Mouse (Mus musculus) forebrain, postnatal 0 days (tissue): ENCODE results near the gene Ptger2. TPM values are rescaled to one million over a fixed set of nuclear protein-coding genes. Genes with fewer than 3 reads are reported as not detected.
A peak's percentile ranks its signal among the peaks of the same experiment; 100 is the strongest.

ENCODE experiments used
- ATAC-seq: fragments of 200-750 bp; cut with Nextera tagmentation; 2 replicates; pipeline ENCODE4 v1.8.0; 2017; ENCODE audit warnings: mild to moderate bottlenecking, moderate library complexity
- DNase-seq: peaks from one replicate; pipeline ENCODE4 v3.0.0-alpha.2; 2015
- H3K27ac ChIP-seq: fragments of 300-500 bp; sonication (generic); 2 replicates; pipeline ENCODE4 v1.5.1; 2014; ENCODE audit warnings: low read depth, mild to moderate bottlenecking, antibody characterized with exemption, low read length, moderate library complexity, mixed read lengths
- H3K27me3 ChIP-seq: fragments of 300-500 bp; sonication (generic); 2 replicates; pipeline ENCODE4 v1.6.1; 2014; ENCODE audit warnings: mild to moderate bottlenecking, low read length, mixed read lengths; ENCODE audit not compliant: insufficient read depth
- H3K36me3 ChIP-seq: fragments of 300-500 bp; sonication (generic); 2 replicates; pipeline ENCODE4 v1.6.1; 2014; ENCODE audit warnings: mild to moderate bottlenecking, moderate library complexity; ENCODE audit not compliant: insufficient read depth
- H3K4me1 ChIP-seq: fragments of 300-500 bp; sonication (generic); 2 replicates; pipeline ENCODE4 v1.6.1; 2014; ENCODE audit warnings: antibody characterized with exemption; ENCODE audit not compliant: insufficient read depth
- H3K4me2 ChIP-seq: fragments of 300-500 bp; sonication (generic); 2 replicates; pipeline ENCODE4 v1.6.1; 2014; ENCODE audit warnings: low read depth, mild to moderate bottlenecking, moderate library complexity
- H3K4me3 ChIP-seq: fragments of 300-500 bp; sonication (generic); 2 replicates; pipeline ENCODE4 v1.5.1; 2014; ENCODE audit warnings: low read depth, low read length, mixed read lengths
- H3K9ac ChIP-seq: fragments of 300-500 bp; sonication (generic); 2 replicates; pipeline ENCODE4 v1.6.1; 2014; ENCODE audit warnings: mild to moderate bottlenecking
- H3K9me3 ChIP-seq: fragments of 300-500 bp; sonication (generic); 2 replicates; pipeline ENCODE4 v1.6.1; 2016; ENCODE audit warnings: low read length
- CTCF ChIP-seq: sonication (generic); IDR thresholded peaks from 2 replicates; pipeline ENCODE4 v1.5.1; 2016; ENCODE audit warnings: antibody characterized with exemption, control low read depth, low read depth
- WGBS: fragments of 180-500 bp; shearing (Covaris S2); extraction: QIAGEN DNeasy Blood & Tissue Kit; methylation state at CpG from one replicate; pipeline ENCODE4 v1.1.7; 2014; 5-methylcytosine and 5-hydroxymethylcytosine counted together
- polyA plus RNA-seq: library from polyadenylated mRNA; unstranded; fragments of >200 nt; fragmentation: Nextera tagmentation; extraction: Ambion mirVana; gene quantifications from 2 replicates; pipeline ENCODE4 v1.2.1, GENCODE M21; 2015
- total RNA-seq: library from RNA; depleted of rRNA; stranded (reverse); fragments of >200 nt; gene quantifications from 2 replicates; pipeline ENCODE4 v1.2.3, GENCODE M21; 2014

Ptger2 gene
- total and polyA plus RNA-seq, 2 experiments from 2014 or later, result 0.46 to 1.2 TPM

- 8% methylated on average over 14 of the region's 14 CpGs for WGBS
- no peak overlapping the region for H3K27ac ChIP-seq
- H3K4me1 ChIP-seq, result peaks cover 7% of the 10 kb centered on the region
- no peaks in the 10 kb centered on the region for H3K36me3 ChIP-seq
- peak; percentile 30 for ATAC-seq
- peak; percentile 38 for DNase-seq
- H3K4me2 ChIP-seq, result peak overlapping the region; percentile 68
- peaks cover 11% of the 10 kb centered on the region for H3K27me3 ChIP-seq
- peak overlapping the region; percentile 44 for H3K9ac ChIP-seq
- peak overlapping the region; percentile 40 for H3K4me3 ChIP-seq
- no peak for TF ChIP-seq CTCF
- H3K9me3 ChIP-seq, result no peaks in the 10 kb centered on the region
These were observed 541 bp downstream of the Ptger2 start for GRCm38 (mm10) chr14:44988456-44989016.

- Histone ChIP-seq H3K4me2 (peak overlapping the region; percentile 68), H3K4me1 (peaks cover 7% of the 10 kb centered on the region), H3K36me3 (no peaks in the 10 kb centered on the region), H3K4me3 (peak overlapping the region; percentile 40), H3K9me3 (no peaks in the 10 kb centered on the region), H3K27ac (no peak overlapping the region), H3K9ac (peak overlapping the region; percentile 44), H3K27me3 (peaks cover 11% of the 10 kb centered on the region)
- 2% methylated on average over 45 of the region's 45 CpGs for WGBS
- no peak for TF ChIP-seq CTCF
- DNase-seq, result peak; percentile 40
- peak; percentile 61 for ATAC-seq
These were observed 1.2 kb downstream of the Ptger2 start for GRCm38 (mm10) chr14:44989017-44989721.

DNA sequence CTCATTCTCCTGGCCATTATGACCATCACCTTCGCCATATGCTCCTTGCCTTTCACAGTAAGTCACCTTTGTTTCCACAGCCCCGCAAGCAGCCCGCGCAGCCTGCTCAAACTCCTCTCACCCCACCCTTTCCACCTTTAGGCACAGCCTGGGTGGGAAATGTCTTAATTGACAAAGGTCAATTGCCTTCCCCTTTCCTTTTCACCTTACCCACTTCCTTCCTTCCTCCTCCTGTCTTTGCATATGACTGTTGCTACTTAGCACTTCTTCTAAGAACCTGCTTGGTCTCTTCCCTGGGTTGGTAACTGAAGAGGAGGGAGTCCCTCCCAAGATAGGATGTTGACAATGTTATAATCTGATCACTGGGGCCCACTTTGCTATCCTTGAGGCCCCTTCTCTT is 1.8 kb downstream of the Ptger2 start:
- H3K27me3 ChIP-seq, result peaks cover 11% of the 10 kb centered on the region
- peak overlapping the region; percentile 40 for H3K4me3 ChIP-seq
- H3K27ac ChIP-seq, result no peak overlapping the region
- H3K9ac ChIP-seq, result peak overlapping the region; percentile 44; the same call in 1 of the 2 replicates
- peak overlapping the region; percentile 68 for H3K4me2 ChIP-seq
- H3K9me3 ChIP-seq, result no peaks in the 10 kb centered on the region
- TF ChIP-seq CTCF, result no peak
- H3K36me3 ChIP-seq, result no peaks in the 10 kb centered on the region
- peaks cover 7% of the 10 kb centered on the region for H3K4me1 ChIP-seq
- no peak for ATAC-seq
- 46% methylated on average over 4 of the region's 4 CpGs for WGBS
- no peak for DNase-seq

DNA sequence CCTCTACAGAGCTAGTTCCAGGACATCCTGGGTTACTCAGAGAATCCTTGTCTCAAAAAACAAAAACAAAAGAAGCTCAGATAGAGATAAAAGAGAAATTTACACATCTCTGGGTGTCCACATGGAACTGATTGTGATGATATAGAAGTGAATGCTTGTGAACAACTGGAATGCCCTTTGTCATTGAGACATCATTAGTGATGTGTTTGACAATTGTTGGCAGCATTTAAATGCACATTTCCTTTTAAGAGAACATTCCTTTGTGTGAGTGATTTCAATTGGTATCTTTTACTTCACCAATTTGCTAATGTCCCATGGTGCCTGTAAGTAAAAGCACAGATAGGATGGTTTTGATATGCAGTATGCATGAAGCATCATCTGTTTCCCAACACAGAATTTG is 6.3 kb downstream of the Ptger2 start:
- Histone ChIP-seq H3K27me3 (peaks cover 9% of the 10 kb centered on the region; the same call in 1 of the 2 replicates), H3K9ac (no peak overlapping the region), H3K4me3 (no peak overlapping the region), H3K27ac (no peak overlapping the region), H3K4me1 (no peaks in the 10 kb centered on the region), H3K4me2 (no peak overlapping the region), H3K36me3 (no peaks in the 10 kb centered on the region), H3K9me3 (no peaks in the 10 kb centered on the region)
- ATAC-seq, result no peak
- TF ChIP-seq CTCF, result no peak
- DNase-seq, result no peak

GRCm38 (mm10) chr14:45000086-45000769 is 12.2 kb downstream of the Ptger2 start:
- no peak overlapping the region for H3K9ac ChIP-seq
- H3K4me3 ChIP-seq, result no peak overlapping the region
- 83% methylated on average over 3 of the region's 3 CpGs for WGBS
- no peaks in the 10 kb centered on the region for H3K9me3 ChIP-seq
- H3K4me2 ChIP-seq, result no peak overlapping the region
- no peak for DNase-seq
- no peak for TF ChIP-seq CTCF
- H3K36me3 ChIP-seq, result no peaks in the 10 kb centered on the region
- no peaks in the 10 kb centered on the region for H3K27me3 ChIP-seq
- no peaks in the 10 kb centered on the region for H3K4me1 ChIP-seq
- no peak overlapping the region for H3K27ac ChIP-seq
- no peak for ATAC-seq

GRCm38 (mm10) chr14:45005698-45006283 is 17.8 kb downstream of the Ptger2 start:
- no peak overlapping the region for H3K27ac ChIP-seq
- H3K4me1 ChIP-seq, result no peaks in the 10 kb centered on the region
- DNase-seq, result no peak
- no peak overlapping the region for H3K4me2 ChIP-seq
- WGBS, result 90% methylated on average over 4 of the region's 4 CpGs
- no peak overlapping the region for H3K9ac ChIP-seq
- H3K36me3 ChIP-seq, result no peaks in the 10 kb centered on the region
- H3K9me3 ChIP-seq, result no peaks in the 10 kb centered on the region
- no peaks in the 10 kb centered on the region for H3K27me3 ChIP-seq
- H3K4me3 ChIP-seq, result no peak overlapping the region
- no peak for ATAC-seq
- no peak for TF ChIP-seq CTCF

GRCm38 (mm10) chr14:45009242-45009641 is 21.2 kb downstream of the Ptger2 start:
- ATAC-seq, result no peak
- no peak for TF ChIP-seq CTCF
- Histone ChIP-seq H3K4me1 (no peaks in the 10 kb centered on the region), H3K27me3 (no peaks in the 10 kb centered on the region), H3K27ac (no peak overlapping the region), H3K4me3 (no peak overlapping the region), H3K4me2 (no peak overlapping the region), H3K9ac (no peak overlapping the region), H3K36me3 (no peaks in the 10 kb centered on the region), H3K9me3 (no peaks in the 10 kb centered on the region)
- 94% methylated on average over 1 of the region's 1 CpGs for WGBS
- DNase-seq, result no peak
